Mouse (Mus musculus) CH12.LX (cell line): ENCODE data around the gene Tmem11. TPM values are rescaled to one million over a fixed set of nuclear protein-coding genes. Genes with fewer than 3 reads are reported as not detected.

ENCODE experiments used
- DNase-seq: peaks from one replicate; pipeline ENCODE4 v3.0.0-alpha.2; 2013; ENCODE audit errors: extremely low read depth
- H3K27ac ChIP-seq: 2 replicates; pipeline ENCODE4 v1.5.1; 2012; ENCODE audit warnings: low read depth, mild to moderate bottlenecking, control low read depth, moderate library complexity; ENCODE audit not compliant: insufficient read depth
- H3K27me3 ChIP-seq: replicated peaks from 2 replicates; pipeline ENCODE3; 2012; ENCODE audit warnings: inconsistent platforms
- H3K36me3 ChIP-seq, 2 experiments: replicated peaks in 1 of 2; 2 replicates each; pipeline versions ENCODE3 to v1.6.1; 2012; ENCODE audit warnings: inconsistent platforms in 1 of 2, low read length in 1 of 2, mild to moderate bottlenecking in 1 of 2, mixed read lengths in 1 of 2, moderate library complexity in 1 of 2; ENCODE audit not compliant: control insufficient read depth in 1 of 2, insufficient read depth in 1 of 2
- H3K4me1 ChIP-seq, 2 experiments: 2 replicates each; pipeline ENCODE4 v1.6.1; 2012; ENCODE audit warnings: inconsistent platforms in 1 of 2, moderate library complexity in 1 of 2; ENCODE audit not compliant: insufficient read depth in 2 of 2, control insufficient read depth in 1 of 2
- H3K4me2 ChIP-seq: 2 replicates; pipeline ENCODE4 v1.6.1; 2012; ENCODE audit warnings: low read depth, mild to moderate bottlenecking, control low read depth; ENCODE audit not compliant: poor library complexity, insufficient read depth, severe bottlenecking
- H3K4me3 ChIP-seq, 3 experiments: fragments of 150-350 bp in 1 of 3; sonication (generic) in 1 of 3; replicated peaks in 1 of 3; 2 replicates each; pipeline versions ENCODE3 to v1.5.1; 2011 to 2012; ENCODE audit warnings: low read depth in 2 of 3, low read length in 2 of 3, mild to moderate bottlenecking in 2 of 3, moderate library complexity in 2 of 3, control low read depth in 1 of 3, improper control_type of control experiment in 1 of 3, inconsistent platforms in 1 of 3, mixed read lengths in 1 of 3; ENCODE audit not compliant: poor library complexity in 1 of 3
- H3K79me2 ChIP-seq: replicated peaks from 2 replicates; pipeline ENCODE4 v1.6.1; 2012; ENCODE audit warnings: mild to moderate bottlenecking, moderate library complexity; ENCODE audit not compliant: control insufficient read depth, poor library complexity, insufficient read depth, severe bottlenecking; ENCODE audit errors: extremely low read depth
- H3K9ac ChIP-seq: 2 replicates; pipeline ENCODE4 v1.6.1; 2012; ENCODE audit warnings: low read depth, mild to moderate bottlenecking, control low read depth, moderate library complexity; ENCODE audit not compliant: insufficient read depth
- H3K9me3 ChIP-seq: replicated peaks from 2 replicates; pipeline ENCODE3; 2012; ENCODE audit warnings: low read length, inconsistent platforms, mixed read lengths
- CHD1 ChIP-seq: IDR thresholded peaks from 2 replicates; pipeline ENCODE4 v1.6.1; 2012; ENCODE audit warnings: low read depth, low read length, improper control_type of control experiment, inconsistent platforms
- ELF1 ChIP-seq: IDR thresholded peaks from 2 replicates; pipeline ENCODE4 v1.6.1; 2014; ENCODE audit warnings: low read depth, mild to moderate bottlenecking, inconsistent platforms, low read length, improper control_type of control experiment
- HCFC1 ChIP-seq: IDR thresholded peaks from 2 replicates; pipeline ENCODE4 v1.6.1; 2012; ENCODE audit warnings: low read depth, mild to moderate bottlenecking, inconsistent platforms, low read length, improper control_type of control experiment
- IRF4 ChIP-seq: IDR thresholded peaks from 2 replicates; pipeline ENCODE4 v1.6.1; 2014; ENCODE audit warnings: low read depth, mild to moderate bottlenecking, inconsistent platforms, low read length, improper control_type of control experiment
- JUND ChIP-seq: conservative IDR thresholded peaks from 2 replicates; pipeline ENCODE4 v1.6.1; 2011; ENCODE audit warnings: low read depth, low read length, improper control_type of control experiment
- KAT2A ChIP-seq: IDR thresholded peaks from 2 replicates; pipeline ENCODE4 v1.6.1; 2012; ENCODE audit warnings: low read length, improper control_type of control experiment, inconsistent platforms; ENCODE audit not compliant: insufficient replicate concordance
- MXI1 ChIP-seq: IDR thresholded peaks from 2 replicates; pipeline ENCODE4 v1.6.1; 2011; ENCODE audit warnings: mild to moderate bottlenecking, low read depth, low read length, improper control_type of control experiment
- MYC ChIP-seq: IDR thresholded peaks from 2 replicates; pipeline ENCODE4 v1.6.1; 2011; ENCODE audit warnings: low read depth, mild to moderate bottlenecking, improper control_type of control experiment, low read length
- POLR2A ChIP-seq: IDR thresholded peaks from 2 replicates; pipeline ENCODE4 v1.6.1; 2011; ENCODE audit warnings: low read depth, mild to moderate bottlenecking, improper control_type of control experiment, low read length
- POLR2AphosphoS2 ChIP-seq: IDR thresholded peaks from 2 replicates; pipeline ENCODE4 v1.6.1; 2011; ENCODE audit warnings: low read depth, low read length, improper control_type of control experiment
- RCOR1 ChIP-seq: conservative IDR thresholded peaks from 2 replicates; pipeline ENCODE4 v1.6.1; 2012; ENCODE audit warnings: low read depth, mild to moderate bottlenecking, inconsistent platforms, low read length, improper control_type of control experiment
- SIN3A ChIP-seq: IDR thresholded peaks from 2 replicates; pipeline ENCODE4 v1.6.1; 2012; ENCODE audit warnings: low read length, improper control_type of control experiment, inconsistent platforms
- SMC3 ChIP-seq: IDR thresholded peaks from 2 replicates; pipeline ENCODE4 v1.6.1; 2011; ENCODE audit warnings: low read depth, low read length, improper control_type of control experiment
- TBP ChIP-seq: conservative IDR thresholded peaks from 2 replicates; pipeline ENCODE4 v1.6.1; 2011; ENCODE audit warnings: low read depth, low read length, improper control_type of control experiment
- TCF12 ChIP-seq: IDR thresholded peaks from 2 replicates; pipeline ENCODE4 v1.6.1; 2014; ENCODE audit warnings: low read depth, mild to moderate bottlenecking, inconsistent platforms, low read length, improper control_type of control experiment
- ZC3H11A ChIP-seq: IDR thresholded peaks from 2 replicates; pipeline ENCODE4 v1.6.1; 2012; ENCODE audit warnings: low read depth, mild to moderate bottlenecking, inconsistent platforms, low read length, improper control_type of control experiment
- ZKSCAN1 ChIP-seq: IDR thresholded peaks from 2 replicates; pipeline ENCODE4 v1.6.1; 2012; ENCODE audit warnings: low read depth, inconsistent platforms, low read length, improper control_type of control experiment, borderline replicate concordance
- dilution Hi-C: fragments of 300-500 bp; cut with MboI; formaldehyde crosslinking; loops from 2 replicates; pipeline ENCODE4 v1.14.3; 2020; ENCODE audit warnings: low sequenced_read_pairs; ENCODE audit not compliant: extremely low pct_unique_long_range_greater_than_20kb, extremely low pct_ligation_motif_present
- in situ Hi-C: fragments of 300-500 bp; cut with MboI; formaldehyde crosslinking; loops from 3 replicates; pipeline ENCODE4 v1.14.3; 2019; ENCODE audit warnings: low sequenced_read_pairs, low pct_ligation_motif_present, low pct_unique_long_range_greater_than_20kb, mixed read lengths
- polyA plus RNA-seq: library from polyadenylated mRNA; unstranded; fragments of >175 nt; gene quantifications from 2 replicates; pipeline ENCODE4 v1.2.1, GENCODE M21; 2012; ENCODE audit warnings: low read depth; ENCODE audit not compliant: insufficient read length
- total RNA-seq, 2 experiments: library from RNA; depleted of rRNA; stranded (reverse); fragments of 300-350 nt in 1 of 2; fragments of >200 nt in 1 of 2; gene quantifications; 2 replicates each; pipeline ENCODE4 v1.2.3; 2012 to 2014

The Tmem11 gene
- total and polyA plus RNA-seq, 3 experiments: 71.1 to 117 (median 83.0) TPM

DNA sequence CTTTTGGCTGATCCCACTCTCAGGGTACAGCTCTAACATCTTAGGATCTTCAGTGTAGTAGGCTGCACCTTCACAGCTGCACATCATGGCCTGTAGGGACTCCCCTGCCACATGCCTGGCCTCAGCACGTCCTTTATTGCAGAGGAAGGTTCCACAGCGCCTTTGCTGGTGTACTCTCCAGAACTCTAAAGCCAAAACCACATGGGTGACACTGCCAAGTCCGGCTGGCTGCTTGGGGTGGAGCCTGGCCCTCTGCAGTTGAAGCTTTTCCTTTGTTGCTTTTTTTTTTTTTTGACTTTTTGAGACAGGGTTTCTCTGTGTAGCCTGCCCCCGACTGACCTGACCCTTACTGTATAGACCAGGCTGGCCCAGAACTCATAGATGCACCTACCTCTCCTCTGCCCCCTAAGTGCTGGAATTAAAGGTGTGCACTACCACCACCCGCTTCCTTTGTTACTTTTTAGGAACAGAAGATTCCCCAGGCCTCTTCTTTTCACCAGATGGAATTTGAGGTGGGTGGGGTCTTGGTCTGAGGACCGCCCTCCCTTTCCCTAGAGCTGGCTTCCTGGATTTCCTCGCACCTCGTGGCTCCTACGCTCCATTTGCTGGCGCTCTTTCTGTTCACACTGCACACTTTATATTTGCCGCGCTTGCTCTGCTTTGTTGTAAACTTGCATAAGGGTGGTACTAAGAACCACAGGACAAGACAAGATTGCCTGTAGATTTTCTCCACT, 37.4 kb downstream of the Tmem11 start:
- Histone ChIP-seq H3K27ac (no peak overlapping the region), H3K4me1 (peaks cover 4 to 28% of the 10 kb centered on the region in 2 experiments; a peak in 3 of 4 replicates), H3K4me2 (no peak overlapping the region), H3K4me3 (no peak overlapping the region), H3K36me3 (peaks cover 32 to 82% of the 10 kb centered on the region in 2 experiments), H3K27me3 (no peaks in the 10 kb centered on the region), H3K9ac (no peak overlapping the region), H3K9me3 (no peaks in the 10 kb centered on the region), H3K79me2 (peaks cover 17% of the 10 kb centered on the region)
- dilution Hi-C loops (no loop called here), in situ Hi-C loops (no loop called here)
- TF ChIP-seq ZKSCAN1 (no peak), POLR2AphosphoS2 (no peak), KAT2A (no peak), IRF4 (no peak), JUND (no peak), RCOR1 (no peak), SIN3A (no peak), MXI1 (no peak), ZC3H11A (no peak), CHD1 (no peak), TBP (no peak), ELF1 (no peak), POLR2A (no peak)
- DNase-seq: no peak

DNA sequence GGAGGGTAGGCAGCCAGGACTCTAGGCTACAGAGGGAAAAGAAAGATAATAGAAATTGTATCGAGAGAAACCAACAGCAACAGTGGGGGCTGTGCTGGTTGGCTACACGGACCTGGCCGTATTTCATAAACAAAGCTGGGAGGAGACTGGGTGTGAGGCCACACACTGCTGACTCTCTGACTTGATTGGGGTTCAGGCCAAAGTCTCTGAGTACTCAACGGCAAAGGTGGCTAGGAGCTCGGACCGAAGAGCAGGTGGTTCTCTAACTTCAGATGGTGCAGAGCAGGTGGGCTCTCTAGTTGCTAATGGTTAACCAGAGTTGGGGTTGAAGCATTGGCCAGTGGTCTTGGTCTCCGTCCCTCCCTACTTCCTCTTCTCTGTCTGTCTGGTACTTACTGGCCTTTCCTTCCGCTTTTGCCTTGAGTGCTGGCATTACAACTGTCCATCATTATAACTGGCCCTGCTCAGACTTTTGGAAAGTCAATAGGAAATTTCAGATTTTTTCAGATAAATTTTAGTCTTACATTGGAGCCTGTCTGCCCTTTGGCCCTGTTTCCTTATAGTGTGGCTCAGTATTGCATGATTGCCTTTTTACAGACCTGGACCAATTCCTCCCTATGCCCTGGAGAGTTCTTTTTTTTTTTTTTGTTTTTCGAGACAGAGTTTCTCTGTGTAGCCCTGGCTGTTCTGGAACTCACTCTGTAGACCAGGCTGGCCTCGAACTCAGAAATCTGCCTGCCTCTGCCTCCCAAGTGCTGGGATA, 41.2 kb downstream of the Tmem11 start:
- Histone ChIP-seq H3K9ac (no peak overlapping the region), H3K9me3 (no peaks in the 10 kb centered on the region), H3K36me3 (peaks cover 9 to 79% of the 10 kb centered on the region in 2 experiments), H3K4me3 (no peak overlapping the region), H3K4me2 (no peak overlapping the region), H3K4me1 (peaks cover 0 to 19% of the 10 kb centered on the region in 2 experiments; a peak in 2 of 4 replicates), H3K79me2 (peaks cover 33% of the 10 kb centered on the region), H3K27ac (no peak overlapping the region), H3K27me3 (no peaks in the 10 kb centered on the region)
- dilution Hi-C loops (no loop called here), in situ Hi-C loops (loop anchor here (5.0 kb wide), 1 partner anchor 34 kb away; no protein-coding TSS in a partner anchor)
- DNase-seq: no peak
- TF ChIP-seq SMC3: no peak
- no peak for TF ChIP-seq MYC
- no peak for TF ChIP-seq HCFC1
- no peak for TF ChIP-seq TCF12
